Mouse (Mus musculus) lung, postnatal 0 days (tissue): ENCODE results near the gene Rnf215. TPM values are rescaled to one million over a fixed set of nuclear protein-coding genes. Genes with fewer than 3 reads are reported as not detected.

Experiments
- ATAC-seq: fragments of 200-750 bp; cut with Nextera tagmentation; 2 replicates; pipeline ENCODE4 v1.8.0; 2017; ENCODE audit warnings: moderate library complexity
- DNase-seq: peaks from one replicate; pipeline ENCODE4 v3.0.0-alpha.2; 2016; ENCODE audit warnings: low spot score
- H3K27ac ChIP-seq: fragments of 300-500 bp; sonication (generic); 2 replicates; pipeline ENCODE4 v1.5.1; 2014; ENCODE audit warnings: antibody characterized with exemption, mild to moderate bottlenecking, low read length, mixed read lengths
- H3K27me3 ChIP-seq: fragments of 300-500 bp; sonication (generic); replicated peaks from 2 replicates; pipeline ENCODE4 v1.6.1; 2014; ENCODE audit warnings: low read length, mixed read lengths; ENCODE audit not compliant: insufficient read depth
- H3K36me3 ChIP-seq: fragments of 300-500 bp; sonication (generic); 2 replicates; pipeline ENCODE4 v1.6.1; 2014; ENCODE audit warnings: low read length, mixed read lengths; ENCODE audit not compliant: insufficient read depth
- H3K4me1 ChIP-seq: fragments of 300-500 bp; sonication (generic); 2 replicates; pipeline ENCODE4 v1.6.1; 2014; ENCODE audit warnings: antibody characterized with exemption, low read depth, low read length, mixed read lengths; ENCODE audit not compliant: insufficient read depth
- H3K4me2 ChIP-seq: fragments of 300-500 bp; sonication (generic); replicated peaks from 2 replicates; pipeline ENCODE4 v1.6.1; 2014; ENCODE audit warnings: low read depth, mild to moderate bottlenecking, low read length, moderate library complexity, mixed read lengths
- H3K4me3 ChIP-seq: fragments of 300-500 bp; sonication (generic); 2 replicates; pipeline ENCODE4 v1.5.1; 2014; ENCODE audit warnings: low read depth, low read length
- H3K9ac ChIP-seq: fragments of 300-500 bp; sonication (generic); replicated peaks from 2 replicates; pipeline ENCODE4 v1.6.1; 2014; ENCODE audit warnings: low read depth, mild to moderate bottlenecking
- H3K9me3 ChIP-seq: fragments of 300-500 bp; sonication (generic); 2 replicates; pipeline ENCODE4 v1.6.1; 2016; ENCODE audit warnings: low read length, mixed read lengths
- CTCF ChIP-seq: IDR thresholded peaks from 2 replicates; pipeline ENCODE4 v1.5.1; 2016; ENCODE audit warnings: antibody characterized with exemption, mild to moderate bottlenecking
- EP300 ChIP-seq: IDR thresholded peaks from 2 replicates; pipeline ENCODE4 v1.6.1; 2016; ENCODE audit warnings: antibody characterized with exemption, mild to moderate bottlenecking, control low read depth
- WGBS: fragments of 180-500 bp; shearing (Covaris S2); extraction: QIAGEN DNeasy Blood & Tissue Kit; methylation state at CpG from one replicate; pipeline ENCODE4 v1.1.7; 2014; 5-methylcytosine and 5-hydroxymethylcytosine counted together
- polyA plus RNA-seq: library from polyadenylated mRNA; unstranded; fragments of >200 nt; fragmentation: Nextera tagmentation; extraction: Ambion mirVana; gene quantifications from 2 replicates; pipeline ENCODE4 v1.2.1, GENCODE M21; 2015

Gene Rnf215
- polyA plus RNA-seq, 1 experiment from 2014 or later: 59.0 TPM

DNA sequence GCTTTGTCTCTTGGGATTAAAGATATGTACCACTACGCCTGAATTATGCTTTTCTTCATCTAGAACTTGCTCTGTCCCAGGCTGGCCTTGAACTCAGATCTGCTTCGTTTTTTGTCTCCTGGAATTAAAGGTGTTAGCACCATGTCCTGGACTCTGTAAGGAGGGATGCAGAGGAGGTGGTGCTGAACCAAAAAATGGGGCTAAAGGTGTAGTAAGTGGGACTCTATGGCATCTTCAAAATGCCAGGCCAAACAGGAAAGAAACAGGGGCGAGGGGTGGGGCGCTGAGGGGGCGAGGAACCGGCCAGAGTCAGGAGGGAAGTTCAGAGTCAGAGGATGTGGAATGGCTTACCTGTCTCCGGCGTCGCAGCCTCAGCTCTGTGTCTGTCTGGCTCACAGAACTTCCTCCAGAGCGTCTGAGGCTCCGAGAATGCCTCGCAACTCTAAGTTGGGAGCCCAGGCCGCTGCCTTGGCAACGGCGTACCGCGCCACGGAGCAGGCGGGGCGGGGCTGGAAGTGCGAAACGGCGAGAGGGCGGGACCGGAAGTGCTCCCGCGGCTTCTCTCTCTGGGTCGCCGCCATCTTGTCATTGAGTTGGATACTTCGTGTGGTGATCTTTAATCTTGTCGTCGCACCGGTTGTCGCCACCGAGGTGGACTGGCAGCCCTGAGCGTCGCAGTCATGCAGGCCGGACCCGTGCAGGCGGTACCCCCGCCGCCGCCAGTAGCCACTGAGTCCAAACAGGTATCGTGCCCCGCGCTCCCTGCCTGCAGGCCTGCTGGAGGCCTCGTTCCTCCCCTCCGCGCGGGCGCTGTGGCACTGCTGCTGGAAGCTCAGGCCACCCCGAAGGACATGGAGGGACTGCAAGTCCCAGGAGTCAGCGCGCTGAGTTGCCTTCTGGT, 25.1 kb downstream of the Rnf215 start, which contains the start of the genes Ccdc157 and Sf3a1:
Gene Ccdc157, minus strand, starts transcription at position 486 of the 901 bp plus-strand sequence.
Gene Sf3a1, plus strand, starts transcription at position 543 of the 901 bp plus-strand sequence.
- Histone ChIP-seq H3K9ac (peak within 1 kb of the TSS; percentile 55), H3K4me3 (peak within 1 kb of the TSS; percentile 59)

DNA sequence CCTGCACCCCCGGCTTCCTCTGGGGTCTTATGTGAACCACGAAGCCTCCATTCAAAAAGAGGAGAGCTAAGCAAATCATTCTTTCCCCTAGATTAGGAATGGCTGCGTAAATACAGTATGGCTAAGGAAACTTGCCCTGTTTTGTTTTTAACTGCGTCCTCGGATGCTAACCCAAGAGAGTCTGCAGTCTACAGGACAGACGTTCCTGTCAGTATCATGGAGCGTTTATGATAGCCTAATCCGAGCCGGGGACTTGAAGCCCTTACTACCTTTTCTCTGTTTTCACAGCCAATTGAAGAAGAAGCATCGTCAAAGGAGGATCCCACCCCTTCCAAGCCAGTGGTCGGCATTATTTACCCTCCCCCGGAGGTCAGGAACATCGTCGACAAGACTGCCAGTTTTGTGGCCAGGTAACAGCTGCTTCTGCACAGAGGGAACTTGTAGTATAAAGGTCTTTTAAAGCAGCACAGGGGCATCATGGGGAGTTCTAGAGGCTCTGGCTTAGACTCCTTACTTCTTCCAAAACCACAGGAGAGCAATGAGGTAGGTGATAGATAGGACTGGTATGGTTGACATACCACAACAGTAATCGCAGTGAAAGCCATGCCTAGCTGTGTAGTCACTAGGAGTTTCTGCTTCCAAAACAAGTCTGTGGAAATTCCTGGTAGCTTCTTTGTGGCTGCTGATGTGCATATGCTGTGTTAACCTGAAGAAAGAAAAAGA, 25.9 kb downstream of the Rnf215 start:
- TF ChIP-seq CTCF (no peak), EP300 (no peak)
- H3K27ac ChIP-seq: peak overlapping the region; percentile 81
- DNase-seq (no peak), ATAC-seq (no peak)
- 4% methylated on average over 15 of the region's 15 CpGs for WGBS
- peaks cover 11% of the 10 kb centered on the region; the same call in 1 of the 2 replicates for H3K4me1 ChIP-seq
- peak overlapping the region; percentile 59 for H3K4me3 ChIP-seq
- H3K9ac ChIP-seq: peak overlapping the region; percentile 55
- no peaks in the 10 kb centered on the region for H3K27me3 ChIP-seq
- peak overlapping the region; percentile 81 for H3K4me2 ChIP-seq
- peaks cover 3% of the 10 kb centered on the region; the same call in 1 of the 2 replicates for H3K36me3 ChIP-seq
- no peaks in the 10 kb centered on the region for H3K9me3 ChIP-seq

More for the DNA sequence above, 25.1 kb downstream of the Rnf215 start, which contains the start of the genes Ccdc157 and Sf3a1:
- H3K4me2 ChIP-seq: peak within 1 kb of the TSS; percentile 81
- DNase-seq (peak; percentile 97), ATAC-seq (peak; percentile 99)
- no peaks in the 10 kb centered on the region for H3K27me3 ChIP-seq
- 2% methylated on average over 52 of the region's 54 CpGs for WGBS
- H3K27ac ChIP-seq: peak within 1 kb of the TSS; percentile 81
- no peaks in the 10 kb centered on the region; the same call in 1 of the 2 replicates for H3K36me3 ChIP-seq
- H3K9me3 ChIP-seq: no peaks in the 10 kb centered on the region
- TF ChIP-seq CTCF (no peak), EP300 (no peak)
- H3K4me1 ChIP-seq: peaks cover 11% of the 10 kb centered on the region; the same call in 1 of the 2 replicates

DNA sequence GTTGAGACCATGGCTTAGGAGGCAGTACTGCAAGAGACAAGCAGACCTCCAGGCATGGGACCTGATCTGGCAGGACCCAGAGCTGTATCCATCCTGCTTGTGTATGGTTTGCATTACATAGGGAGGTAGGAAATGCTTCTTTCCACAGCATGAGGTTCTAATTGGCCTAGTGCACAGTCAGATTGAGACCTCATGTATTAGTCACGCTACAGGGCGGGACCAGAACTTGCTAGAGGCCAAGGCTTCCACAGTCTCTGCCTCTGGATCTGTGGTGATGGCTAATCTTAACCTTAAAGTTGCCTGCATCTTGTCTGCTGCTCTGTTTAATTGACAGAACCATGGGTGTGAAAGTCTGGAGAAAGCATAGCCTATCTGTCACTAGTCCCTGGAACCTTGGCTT, 29.7 kb downstream of the Rnf215 start:
- no peak overlapping the region for H3K4me2 ChIP-seq
- H3K27ac ChIP-seq: no peak overlapping the region
- H3K36me3 ChIP-seq: peaks cover 23% of the 10 kb centered on the region
- no peak overlapping the region for H3K4me3 ChIP-seq
- H3K27me3 ChIP-seq: no peaks in the 10 kb centered on the region
- DNase-seq (no peak), ATAC-seq (no peak)
- WGBS: 98% methylated on average over 2 of the region's 2 CpGs
- H3K4me1 ChIP-seq: peaks cover 11% of the 10 kb centered on the region; the same call in 1 of the 2 replicates
- TF ChIP-seq EP300 (no peak), CTCF (no peak)
- H3K9ac ChIP-seq: no peak overlapping the region
- no peaks in the 10 kb centered on the region for H3K9me3 ChIP-seq

- TF ChIP-seq CTCF (no peak), EP300 (no peak)
- ATAC-seq: no peak
- DNase-seq: no peak
- peaks cover 30% of the 10 kb centered on the region for H3K36me3 ChIP-seq
- H3K4me2 ChIP-seq: no peak overlapping the region
- H3K27ac ChIP-seq: no peak overlapping the region
- H3K27me3 ChIP-seq: no peaks in the 10 kb centered on the region
- 92% methylated on average over 7 of the region's 7 CpGs for WGBS
- no peak overlapping the region for H3K4me3 ChIP-seq
- no peak overlapping the region for H3K9ac ChIP-seq
- H3K4me1 ChIP-seq: peaks cover 2% of the 10 kb centered on the region; the same call in 1 of the 2 replicates
- H3K9me3 ChIP-seq: no peaks in the 10 kb centered on the region
Measured at GRCm38 (mm10) chr11:4166467-4167090, 31.6 kb downstream of the Rnf215 start.

DNA sequence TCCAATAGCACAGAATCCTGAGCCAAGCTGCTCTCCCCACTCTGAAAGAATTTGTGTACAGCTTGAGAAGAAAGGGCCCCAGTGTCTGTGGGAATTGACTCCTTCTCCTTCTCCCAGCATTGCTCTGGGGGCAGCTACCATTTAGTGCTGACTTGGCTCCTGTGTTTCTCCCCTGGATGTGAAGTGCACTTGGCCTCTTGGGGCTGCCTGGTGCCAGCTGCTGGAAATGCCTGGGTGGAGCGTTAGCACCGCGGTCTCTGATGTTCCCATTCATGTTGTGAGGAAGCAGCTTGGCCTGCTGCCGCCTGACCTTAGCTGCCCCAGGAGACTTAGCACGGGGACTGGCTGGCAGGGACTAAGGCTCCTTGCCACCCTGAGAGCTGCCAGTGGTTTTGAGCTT, 39.6 kb downstream of the Rnf215 start:
- Histone ChIP-seq H3K4me3 (no peak overlapping the region), H3K4me1 (no peaks in the 10 kb centered on the region), H3K27ac (no peak overlapping the region), H3K9ac (no peak overlapping the region), H3K4me2 (no peak overlapping the region), H3K36me3 (peaks cover 72% of the 10 kb centered on the region), H3K27me3 (no peaks in the 10 kb centered on the region), H3K9me3 (no peaks in the 10 kb centered on the region)
- 74% methylated on average over 5 of the region's 5 CpGs for WGBS
- no peak for ATAC-seq
- DNase-seq: no peak
- no peak for TF ChIP-seq EP300
- no peak for TF ChIP-seq CTCF

DNA sequence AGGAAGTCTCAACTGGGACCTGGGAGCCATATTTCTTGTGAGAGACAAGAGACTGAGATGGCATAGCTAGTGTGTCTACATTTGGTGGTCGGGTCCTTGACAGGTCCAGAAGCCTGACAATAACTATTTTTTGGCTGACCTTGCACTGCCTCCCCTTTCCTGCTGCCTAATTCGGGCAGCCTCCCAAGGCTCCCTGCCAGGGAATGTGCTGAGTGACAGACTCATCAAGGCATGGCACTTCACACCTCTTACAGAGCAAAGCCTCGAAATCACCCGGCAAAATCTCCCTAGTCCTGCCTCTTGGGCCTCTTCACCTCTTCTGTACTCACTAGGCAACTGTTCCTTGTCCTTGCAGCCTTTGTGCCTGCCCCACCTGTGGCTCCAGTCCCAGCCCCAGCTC, 42.7 kb downstream of the Rnf215 start:
- 56% methylated on average over 4 of the region's 4 CpGs for WGBS
- H3K4me3 ChIP-seq: no peak overlapping the region
- ATAC-seq (peak; percentile 9; the same call in 1 of the 2 replicates), DNase-seq (no peak)
- no peak overlapping the region for H3K27ac ChIP-seq
- H3K4me1 ChIP-seq: no peaks in the 10 kb centered on the region
- peaks cover 71% of the 10 kb centered on the region for H3K36me3 ChIP-seq
- no peak overlapping the region for H3K4me2 ChIP-seq
- H3K9me3 ChIP-seq: no peaks in the 10 kb centered on the region
- TF ChIP-seq EP300: no peak
- no peak for TF ChIP-seq CTCF
- H3K27me3 ChIP-seq: no peaks in the 10 kb centered on the region
- no peak overlapping the region for H3K9ac ChIP-seq
